Mouse (Mus musculus): ENCODE measurements around the gene Cgref1. TPM values are rescaled to one million over a fixed set of nuclear protein-coding genes. Genes with fewer than 3 reads are reported as not detected.

Cgref1 gene
- total RNA-seq, 1 experiment, result 14.7 TPM

DNA sequence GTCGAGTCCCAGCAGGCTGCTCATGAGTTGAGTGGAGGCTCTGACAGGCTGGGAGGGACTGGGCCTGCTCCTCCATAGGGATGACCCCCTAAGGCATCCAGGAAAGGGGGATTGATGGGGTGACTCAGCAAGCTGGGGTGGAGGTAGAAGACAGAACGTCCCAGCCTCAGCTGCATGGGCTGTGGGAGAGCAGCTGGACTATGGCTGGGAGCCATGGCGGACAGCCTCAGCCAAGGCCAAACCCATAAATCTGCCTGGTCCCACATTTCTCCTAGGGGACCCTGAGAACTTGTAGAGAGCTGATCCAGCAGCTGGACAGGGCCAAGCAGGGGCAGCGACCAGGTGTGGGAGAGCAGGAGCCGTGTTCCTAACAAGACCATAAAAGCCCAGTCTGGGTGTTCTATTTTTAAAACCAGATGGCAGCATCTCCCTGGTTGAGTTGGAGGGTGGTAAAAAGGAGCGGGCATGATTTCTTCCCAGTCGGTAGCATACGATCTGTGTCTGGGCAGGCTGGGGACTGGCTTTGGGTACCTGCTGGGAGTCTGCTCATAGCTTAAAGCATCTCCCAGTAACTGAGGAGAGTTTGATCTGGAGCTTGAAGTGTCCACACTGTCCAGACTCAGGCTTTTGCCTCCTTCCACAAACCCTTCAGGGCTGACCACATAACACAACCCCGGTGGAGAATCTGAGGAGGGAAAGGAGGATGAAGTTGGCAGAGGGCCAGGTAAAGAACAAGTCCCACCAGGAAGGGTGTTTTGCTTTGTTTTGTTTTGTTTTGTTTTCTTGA is 29.7 kb upstream of the Cgref1 start:
- in situ Hi-C loops (cut with MboI; ENCODE audit: low sequenced_read_pairs in 2 of 2, unreplicated experiment in 2 of 2), result no loop called here
- no peak overlapping the region for H3K9ac ChIP-seq (ENCODE audit: insufficient read depth, low read depth, low read length, poor library complexity, severe bottlenecking)
- TF ChIP-seq HCFC1 (IDR thresholded peaks at IDR 0.05; ENCODE audit: borderline replicate concordance, insufficient read depth, low read length) (no peak), CHD2 (IDR thresholded peaks at IDR 0.05; ENCODE audit: low read depth, low read length) (no peak), ZNF384 (IDR thresholded peaks at IDR 0.05; ENCODE audit: low read depth, low read length) (no peak), MAFK (IDR thresholded peaks at IDR 0.05; ENCODE audit: insufficient read depth, low read depth, low read length) (no peak), ZC3H11A (IDR thresholded peaks at IDR 0.05; ENCODE audit: borderline replicate concordance, low read depth, low read length) (no peak)
- H3K27ac ChIP-seq (ENCODE audit: insufficient read depth, low read depth, low read length, poor library complexity, severe bottlenecking), result no peak overlapping the region
- no peaks in the 10 kb centered on the region for H3K36me3 ChIP-seq (ENCODE audit: control insufficient read depth, insufficient read depth, low read length, poor library complexity, severe bottlenecking)
- DNase-seq (ENCODE audit: low read depth, low spot score), result no peak
- H3K4me1 ChIP-seq (ENCODE audit: control insufficient read depth in 2 of 2, insufficient read depth in 2 of 2, low read length in 2 of 2, poor library complexity in 1 of 2), result no peaks in the 10 kb centered on the region
- H3K4me3 ChIP-seq (ENCODE audit: insufficient read depth in 1 of 2, low read depth in 1 of 2, low read length in 2 of 2, poor library complexity in 1 of 2, severe bottlenecking in 1 of 2), result no peak overlapping the region
- no peaks in the 10 kb centered on the region for H3K9me3 ChIP-seq (ENCODE audit: control insufficient read depth, insufficient read depth, low read depth, low read length)

DNA sequence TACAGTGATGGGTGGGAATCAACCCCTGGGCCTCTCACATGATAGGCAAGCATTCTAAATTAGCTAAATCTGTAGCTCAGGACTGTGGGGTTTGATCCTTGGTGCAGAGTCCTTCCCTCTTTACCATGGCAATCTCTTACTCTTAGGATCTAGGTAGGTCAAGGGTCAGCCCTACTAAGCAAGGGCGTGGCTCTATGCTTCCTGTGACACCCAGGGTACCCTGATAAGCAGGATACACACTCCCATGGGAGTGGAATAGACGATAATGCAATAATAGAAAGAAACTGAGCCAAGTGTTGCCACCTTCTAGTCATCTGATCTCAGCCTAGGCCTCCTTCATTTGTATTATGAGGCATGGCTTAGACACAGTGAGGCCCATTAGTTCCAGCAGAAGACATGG is 24.0 kb upstream of the Cgref1 start:
- TF ChIP-seq ZNF384 (IDR thresholded peaks at IDR 0.05; ENCODE audit: low read depth, low read length) (no peak), ZC3H11A (IDR thresholded peaks at IDR 0.05; ENCODE audit: borderline replicate concordance, low read depth, low read length) (no peak), CHD2 (IDR thresholded peaks at IDR 0.05; ENCODE audit: low read depth, low read length) (no peak), HCFC1 (IDR thresholded peaks at IDR 0.05; ENCODE audit: borderline replicate concordance, insufficient read depth, low read length) (no peak), MAFK (IDR thresholded peaks at IDR 0.05; ENCODE audit: insufficient read depth, low read depth, low read length) (no peak)
- Histone ChIP-seq H3K4me1 (ENCODE audit: control insufficient read depth in 2 of 2, insufficient read depth in 2 of 2, low read length in 2 of 2, poor library complexity in 1 of 2) (no peaks in the 10 kb centered on the region), H3K4me3 (ENCODE audit: insufficient read depth in 1 of 2, low read depth in 1 of 2, low read length in 2 of 2, poor library complexity in 1 of 2, severe bottlenecking in 1 of 2) (no peak overlapping the region), H3K9ac (ENCODE audit: insufficient read depth, low read depth, low read length, poor library complexity, severe bottlenecking) (no peak overlapping the region), H3K27ac (ENCODE audit: insufficient read depth, low read depth, low read length, poor library complexity, severe bottlenecking) (no peak overlapping the region), H3K36me3 (ENCODE audit: control insufficient read depth, insufficient read depth, low read length, poor library complexity, severe bottlenecking) (no peaks in the 10 kb centered on the region), H3K9me3 (ENCODE audit: control insufficient read depth, insufficient read depth, low read depth, low read length) (no peaks in the 10 kb centered on the region)
- in situ Hi-C loops (cut with MboI; ENCODE audit: low sequenced_read_pairs in 2 of 2, unreplicated experiment in 2 of 2), result no loop called here
- no peak for DNase-seq (ENCODE audit: low read depth, low spot score)

DNA sequence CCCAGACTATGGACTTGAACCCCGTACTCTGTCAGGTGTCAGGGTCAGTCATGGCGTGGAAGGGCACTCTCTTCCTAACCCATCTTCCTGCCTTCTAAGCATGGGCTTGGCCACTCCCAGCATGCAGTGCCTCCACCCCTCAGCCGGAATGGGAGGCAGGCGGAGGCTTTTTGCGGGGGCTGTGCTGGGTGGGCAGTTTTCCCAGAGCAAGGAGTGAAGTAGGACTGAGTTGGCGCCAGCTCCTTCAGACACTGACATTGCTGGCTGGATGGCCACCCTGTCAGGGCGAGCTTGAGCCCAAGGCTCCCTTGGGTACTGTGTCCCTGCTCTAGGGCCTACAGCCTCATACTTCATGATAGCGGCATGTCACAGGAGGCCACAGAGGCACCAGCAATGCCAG is 23.0 kb upstream of the Cgref1 start, which contains the start of gene Tcf23:
Gene Tcf23 (plus strand): TSS at position 247 of the 400 bp plus-strand sequence.
- TF ChIP-seq CHD2 (IDR thresholded peaks at IDR 0.05; ENCODE audit: low read depth, low read length) (no peak), HCFC1 (IDR thresholded peaks at IDR 0.05; ENCODE audit: borderline replicate concordance, insufficient read depth, low read length) (no peak), ZNF384 (IDR thresholded peaks at IDR 0.05; ENCODE audit: low read depth, low read length) (no peak), MAFK (IDR thresholded peaks at IDR 0.05; ENCODE audit: insufficient read depth, low read depth, low read length) (no peak), ZC3H11A (IDR thresholded peaks at IDR 0.05; ENCODE audit: borderline replicate concordance, low read depth, low read length) (no peak)
- Histone ChIP-seq H3K9ac (ENCODE audit: insufficient read depth, low read depth, low read length, poor library complexity, severe bottlenecking) (no peak within 1 kb of the TSS), H3K4me1 (ENCODE audit: control insufficient read depth in 2 of 2, insufficient read depth in 2 of 2, low read length in 2 of 2, poor library complexity in 1 of 2) (no peaks in the 10 kb centered on the region), H3K4me3 (ENCODE audit: insufficient read depth in 1 of 2, low read depth in 1 of 2, low read length in 2 of 2, poor library complexity in 1 of 2, severe bottlenecking in 1 of 2) (no peak within 1 kb of the TSS), H3K36me3 (ENCODE audit: control insufficient read depth, insufficient read depth, low read length, poor library complexity, severe bottlenecking) (no peaks in the 10 kb centered on the region), H3K9me3 (ENCODE audit: control insufficient read depth, insufficient read depth, low read depth, low read length) (no peaks in the 10 kb centered on the region), H3K27ac (ENCODE audit: insufficient read depth, low read depth, low read length, poor library complexity, severe bottlenecking) (no peak within 1 kb of the TSS)
- DNase-seq (ENCODE audit: low read depth, low spot score), result no peak
- in situ Hi-C loops (cut with MboI; ENCODE audit: low sequenced_read_pairs in 2 of 2, unreplicated experiment in 2 of 2), result no loop called here

DNA sequence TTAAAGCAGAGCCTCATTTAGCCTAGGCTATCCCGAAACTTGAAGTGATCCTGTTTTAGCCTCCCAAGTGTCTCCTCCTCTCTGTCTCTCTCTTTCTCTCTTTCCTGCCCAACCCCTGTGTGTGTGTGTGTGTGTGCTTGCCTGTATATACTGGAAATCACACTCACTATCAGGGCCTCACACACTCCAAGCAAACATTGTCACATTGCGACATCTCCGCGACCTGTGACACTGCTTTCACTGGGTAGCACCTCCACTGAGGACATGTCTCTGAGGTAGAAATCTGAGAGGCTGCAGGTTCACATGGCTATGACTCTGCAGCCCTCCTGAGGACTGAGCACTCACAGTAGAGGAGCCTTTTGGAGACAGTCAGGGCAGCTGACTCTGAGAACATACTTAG is 20.8 kb upstream of the Cgref1 start:
- H3K36me3 ChIP-seq (ENCODE audit: control insufficient read depth, insufficient read depth, low read length, poor library complexity, severe bottlenecking), result no peaks in the 10 kb centered on the region
- TF ChIP-seq ZC3H11A (IDR thresholded peaks at IDR 0.05; ENCODE audit: borderline replicate concordance, low read depth, low read length) (no peak), HCFC1 (IDR thresholded peaks at IDR 0.05; ENCODE audit: borderline replicate concordance, insufficient read depth, low read length) (no peak)
- DNase-seq (ENCODE audit: low read depth, low spot score), result no peak
- H3K4me3 ChIP-seq (ENCODE audit: insufficient read depth in 1 of 2, low read depth in 1 of 2, low read length in 2 of 2, poor library complexity in 1 of 2, severe bottlenecking in 1 of 2), result no peak overlapping the region
- H3K9me3 ChIP-seq (ENCODE audit: control insufficient read depth, insufficient read depth, low read depth, low read length), result no peaks in the 10 kb centered on the region
- in situ Hi-C loops (cut with MboI; ENCODE audit: low sequenced_read_pairs in 2 of 2, unreplicated experiment in 2 of 2), result no loop called here
- H3K4me1 ChIP-seq (ENCODE audit: control insufficient read depth in 2 of 2, insufficient read depth in 2 of 2, low read length in 2 of 2, poor library complexity in 1 of 2), result no peaks in the 10 kb centered on the region
- no peak overlapping the region for H3K9ac ChIP-seq (ENCODE audit: insufficient read depth, low read depth, low read length, poor library complexity, severe bottlenecking)
- H3K27ac ChIP-seq (ENCODE audit: insufficient read depth, low read depth, low read length, poor library complexity, severe bottlenecking), result no peak overlapping the region
